Mouse (Mus musculus) midbrain, embryonic 11.5 days (tissue): ENCODE measurements at regions not wholly inside any gene's neighbourhood (a gene's known extent, or its start where the extent isn't known, plus 50 kb on each side); places are given as distances from the start of the nearest gene placed in this dataset.
"Not testable (repeated sequence)": the region's sequence is repeated elsewhere in the genome, so short reads cannot be mapped to it uniquely, and the experiment has no call there.

Experiments used
- ATAC-seq: fragments of 200-750 bp; cut with Nextera tagmentation; 2 replicates; pipeline ENCODE4 v1.8.0; 2017; ENCODE audit warnings: moderate TSS enrichment, moderate library complexity; ENCODE audit not compliant: low FRiP score
- DNase-seq: peaks from one replicate; pipeline ENCODE4 v3.0.0; 2015; ENCODE audit warnings: low spot score; ENCODE audit errors: missing footprints
- H3K27ac ChIP-seq: fragments of 300-500 bp; sonication (generic); 2 replicates; pipeline ENCODE4 v1.5.1; 2014; ENCODE audit warnings: low read depth, low read length
- H3K27me3 ChIP-seq: fragments of 300-500 bp; sonication (generic); 2 replicates; pipeline ENCODE4 v1.6.1; 2014; ENCODE audit warnings: mild to moderate bottlenecking, low read length, moderate library complexity, mixed read lengths; ENCODE audit not compliant: control insufficient read depth, insufficient read depth
- H3K36me3 ChIP-seq: fragments of 300-500 bp; sonication (generic); 2 replicates; pipeline ENCODE4 v1.6.1; 2014; ENCODE audit warnings: mild to moderate bottlenecking, low read length, moderate library complexity, mixed read lengths; ENCODE audit not compliant: control insufficient read depth, insufficient read depth
- H3K4me1 ChIP-seq: fragments of 300-500 bp; sonication (generic); 2 replicates; pipeline ENCODE4 v1.6.1; 2014; ENCODE audit warnings: low read length; ENCODE audit not compliant: control insufficient read depth, insufficient read depth
- H3K4me2 ChIP-seq: fragments of 300-500 bp; sonication (generic); 2 replicates; pipeline ENCODE4 v1.6.1; 2014; ENCODE audit warnings: mild to moderate bottlenecking, moderate library complexity
- H3K4me3 ChIP-seq: fragments of 300-500 bp; sonication (generic); 2 replicates; pipeline ENCODE4 v1.5.1; 2014; ENCODE audit warnings: low read depth, low read length
- H3K9ac ChIP-seq: fragments of 300-500 bp; sonication (generic); 2 replicates; pipeline ENCODE4 v1.6.1; 2014; ENCODE audit warnings: low read length
- H3K9me3 ChIP-seq: fragments of 300-500 bp; sonication (generic); 2 replicates; pipeline ENCODE4 v1.6.1; 2016; ENCODE audit warnings: low read length; ENCODE audit not compliant: control insufficient read depth
- WGBS: fragments of 180-500 bp; shearing (Covaris S2); extraction: QIAGEN DNeasy Blood & Tissue Kit; methylation state at CpG from one replicate; pipeline ENCODE4 v1.1.7; 2014; 5-methylcytosine and 5-hydroxymethylcytosine counted together

DNA sequence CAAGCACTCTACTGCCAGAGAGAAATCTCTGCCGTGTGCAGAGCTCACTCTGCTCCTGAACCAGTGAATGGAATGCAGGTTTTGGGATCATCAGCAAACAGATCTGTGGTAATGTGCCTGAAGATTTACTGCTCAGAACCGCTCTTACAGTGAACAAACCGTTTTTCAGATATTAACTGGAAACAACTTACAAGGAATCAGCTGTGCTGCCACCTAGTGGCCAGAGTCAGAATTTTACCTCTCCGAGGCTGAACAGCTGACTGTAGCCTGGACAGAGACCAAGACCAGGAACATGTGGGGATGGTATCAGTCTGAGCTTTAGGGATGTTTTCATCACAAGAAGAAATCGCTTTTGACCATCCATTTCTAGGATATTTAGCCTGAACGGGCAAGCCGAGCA, 65.3 kb downstream of the Gm15023 start:
- not testable (repeated sequence) for H3K9ac ChIP-seq, H3K4me3 ChIP-seq, DNase-seq, H3K4me1 ChIP-seq, ATAC-seq, H3K27me3 ChIP-seq, H3K4me2 ChIP-seq, H3K9me3 ChIP-seq, H3K36me3 ChIP-seq, H3K27ac ChIP-seq
- WGBS, result 19% methylated on average over 6 of the region's 7 CpGs

- not testable (repeated sequence) for H3K4me1 ChIP-seq, H3K36me3 ChIP-seq, H3K9ac ChIP-seq, H3K4me3 ChIP-seq, H3K4me2 ChIP-seq, ATAC-seq, H3K27me3 ChIP-seq, H3K27ac ChIP-seq, H3K9me3 ChIP-seq
- DNase-seq, result peak; percentile 89
- WGBS, result 14% methylated on average over 4 of the region's 4 CpGs
These were observed 66.6 kb downstream of the Gm15023 start for GRCm38 (mm10) chrX:135110866-135111265.

- ATAC-seq (no peak), DNase-seq (no peak)
- H3K9ac ChIP-seq, result no peak overlapping the region
- H3K36me3 ChIP-seq, result no peaks in the 10 kb centered on the region
- H3K27ac ChIP-seq, result no peak overlapping the region
- H3K4me1 ChIP-seq, result no peaks in the 10 kb centered on the region
- H3K4me2 ChIP-seq, result no peak overlapping the region
- no peak overlapping the region for H3K4me3 ChIP-seq
- H3K27me3 ChIP-seq, result peaks cover 3% of the 10 kb centered on the region; the same call in 1 of the 2 replicates
- 72% methylated on average over 3 of the region's 3 CpGs for WGBS
- H3K9me3 ChIP-seq, result no peaks in the 10 kb centered on the region
These were observed 75.8 kb downstream of the Gm15023 start for GRCm38 (mm10) chrX:135101594-135101993.

DNA sequence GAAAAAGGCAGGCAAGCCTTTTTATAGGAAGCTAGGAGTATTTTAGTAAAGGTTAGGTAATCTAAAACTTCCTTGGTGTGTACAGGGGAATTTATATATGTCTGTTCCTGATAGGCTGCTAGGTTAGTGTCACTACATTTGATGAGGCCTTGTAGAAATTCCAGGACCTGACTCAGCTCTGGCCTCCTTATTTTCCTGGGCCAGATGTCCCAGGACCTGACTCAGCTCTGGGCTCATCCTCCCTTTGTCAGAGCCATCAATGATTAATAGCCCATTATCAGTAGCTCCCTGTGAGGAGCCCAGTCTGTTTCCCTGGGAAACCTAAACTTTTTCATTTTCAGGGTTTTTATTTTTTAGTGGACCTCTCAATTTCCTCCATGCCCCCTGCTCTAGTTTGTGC, 79.3 kb downstream of the Gm15023 start:
- no peak overlapping the region for H3K4me2 ChIP-seq
- DNase-seq (no peak), ATAC-seq (no peak)
- no peaks in the 10 kb centered on the region for H3K4me1 ChIP-seq
- peaks cover 3% of the 10 kb centered on the region; the same call in 1 of the 2 replicates for H3K27me3 ChIP-seq
- no peak overlapping the region for H3K4me3 ChIP-seq
- H3K9ac ChIP-seq, result no peak overlapping the region
- no peaks in the 10 kb centered on the region for H3K36me3 ChIP-seq
- no peak overlapping the region for H3K27ac ChIP-seq
- H3K9me3 ChIP-seq, result no peaks in the 10 kb centered on the region

DNA sequence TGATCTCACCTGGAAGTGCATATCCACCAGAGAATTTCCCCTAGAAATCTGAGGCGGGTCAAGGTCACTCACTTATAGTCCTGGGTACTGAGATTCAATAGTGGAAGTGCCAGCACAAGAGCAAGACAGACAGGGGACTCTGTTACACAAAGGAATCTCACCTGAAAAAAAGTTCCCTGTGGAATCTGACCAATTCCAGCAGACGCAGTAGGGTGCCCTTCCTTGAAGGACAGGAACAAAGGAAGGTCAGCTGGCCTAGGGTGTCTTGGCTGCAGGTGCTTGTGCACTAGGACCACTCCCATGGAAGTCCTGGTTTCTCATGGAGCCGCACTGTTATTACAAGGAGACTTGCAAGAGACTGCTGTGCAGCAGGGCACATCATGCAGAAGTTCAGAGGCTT, 81.2 kb downstream of the Gm15023 start:
- 71% methylated on average over 3 of the region's 3 CpGs for WGBS
- Histone ChIP-seq H3K9me3 (no peaks in the 10 kb centered on the region), H3K27ac (no peak overlapping the region), H3K4me3 (no peak overlapping the region), H3K4me1 (no peaks in the 10 kb centered on the region), H3K36me3 (no peaks in the 10 kb centered on the region), H3K4me2 (no peak overlapping the region), H3K9ac (no peak overlapping the region), H3K27me3 (no peaks in the 10 kb centered on the region)
- DNase-seq, result no peak
- ATAC-seq, result no peak

GRCm38 (mm10) chrX:135091074-135091473, 82.1 kb upstream of the Zmat1 start:
- not testable (repeated sequence) for H3K27ac ChIP-seq
- WGBS, result 19% methylated on average over 2 of the region's 3 CpGs
- peak; percentile 70; the same call in 1 of the 2 replicates for ATAC-seq

GRCm38 (mm10) chrX:135087068-135087579, 78.1 kb upstream of the Zmat1 start:
- not testable (repeated sequence) for H3K9me3 ChIP-seq, H3K36me3 ChIP-seq, H3K9ac ChIP-seq, H3K4me1 ChIP-seq, H3K4me2 ChIP-seq, H3K4me3 ChIP-seq, H3K27me3 ChIP-seq, DNase-seq, H3K27ac ChIP-seq
- peak; percentile 46 for ATAC-seq
- WGBS, result 22% methylated on average over 7 of the region's 7 CpGs

More at GRCm38 (mm10) chrX:135091074-135091473, 82.1 kb upstream of the Zmat1 start:
- not testable (repeated sequence) for H3K36me3 ChIP-seq, H3K9me3 ChIP-seq, H3K4me2 ChIP-seq, H3K9ac ChIP-seq, H3K4me1 ChIP-seq, H3K27me3 ChIP-seq, H3K4me3 ChIP-seq
- DNase-seq, result peak; percentile 92

DNA sequence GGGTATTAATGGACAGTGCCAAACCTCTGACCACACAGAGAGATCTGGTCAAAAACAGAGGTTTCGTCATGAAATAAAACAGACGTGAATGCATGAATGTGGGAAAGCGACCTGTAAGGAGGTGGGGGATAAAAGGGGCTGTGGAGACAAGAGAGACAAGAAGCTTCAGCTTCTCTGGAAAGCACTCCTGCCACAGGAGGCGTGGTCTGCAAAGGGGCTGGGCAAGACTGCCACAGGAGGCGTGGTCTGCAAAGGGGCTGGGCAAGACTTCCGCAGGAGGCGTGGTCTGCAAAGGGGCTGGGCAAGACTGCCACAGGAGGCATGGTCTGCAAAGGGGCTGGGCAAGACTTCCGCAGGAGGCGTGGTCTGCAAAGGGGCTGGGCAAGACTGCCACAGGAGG, 77.6 kb upstream of the Zmat1 start:
- 48% methylated on average over 5 of the region's 9 CpGs for WGBS
- not testable (repeated sequence) for H3K27me3 ChIP-seq, DNase-seq, H3K4me1 ChIP-seq, H3K27ac ChIP-seq, ATAC-seq, H3K9ac ChIP-seq, H3K36me3 ChIP-seq, H3K9me3 ChIP-seq, H3K4me3 ChIP-seq, H3K4me2 ChIP-seq

GRCm38 (mm10) chrX:135085770-135086553, 77.0 kb upstream of the Zmat1 start:
- H3K9me3 ChIP-seq, H3K4me1 ChIP-seq, DNase-seq, H3K4me2 ChIP-seq, H3K9ac ChIP-seq, H3K36me3 ChIP-seq, H3K27ac ChIP-seq, H3K27me3 ChIP-seq, H3K4me3 ChIP-seq, ATAC-seq: not testable (repeated sequence)
- WGBS, result 79% methylated on average over 14 of the region's 14 CpGs
